Mouse (Mus musculus) cortical plate, adult 2 months (tissue): ENCODE results near the gene Nedd9.

Experiments used
- CTCF ChIP-seq: fragments of 200-500 bp; IDR thresholded peaks from 2 replicates; pipeline ENCODE4 v1.5.1; 2011; ENCODE audit warnings: mild to moderate bottlenecking, control low read depth, low read length; ENCODE audit not compliant: insufficient read depth; ENCODE audit errors: extremely low read depth
- POLR2A ChIP-seq: fragments of 200-500 bp; IDR thresholded peaks from 2 replicates; pipeline ENCODE4 v1.6.1; 2011; ENCODE audit warnings: mild to moderate bottlenecking, low read length, control low read depth; ENCODE audit not compliant: insufficient read depth; ENCODE audit errors: extremely low read depth

GRCm38 (mm10) chr13:41378462-41378861 lies 108.7 kb downstream of the Nedd9 start:
- TF ChIP-seq POLR2A (no peak), CTCF (no peak)
